In the genomic region with DNA sequence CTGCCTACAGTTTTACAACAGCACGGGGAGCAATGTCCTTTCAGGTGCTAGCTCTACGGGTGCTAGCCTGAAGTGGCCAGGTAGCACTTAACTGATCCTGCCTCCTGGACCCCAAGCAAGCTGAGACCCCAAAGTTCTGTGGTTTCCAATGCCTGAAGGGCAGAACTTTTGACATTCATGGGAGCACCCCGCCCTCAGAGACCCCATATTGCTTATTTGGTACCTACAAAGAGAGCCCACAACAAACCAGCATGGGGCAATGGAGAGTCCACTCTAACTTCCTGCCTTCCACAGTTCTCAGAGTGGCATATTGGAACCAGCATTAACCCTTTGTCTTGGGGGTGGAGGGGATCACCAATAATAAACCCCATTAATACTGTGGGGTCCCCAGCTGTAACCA, we compare ENCODE assay signal across 27 mouse cellular contexts. TPM values are rescaled to one million over a fixed set of nuclear protein-coding genes. Genes with fewer than 3 reads are reported as not detected.
DNase-seq lines count a peak whose midpoint lies in the region; TF ChIP-seq lines count a peak whose summit lies in the region.
"Had no signal": no experiment of that assay in that cellular context is flagged by ENCODE, and none has a peak within 500 bp of the region (broad histone marks: within the 10 kb centered on the region; RNA-seq: fewer than 3 reads in every experiment).

No protein-coding gene starts in this region.

- TF ChIP-seq CTCF in left cerebral cortex, adult 2 months (IDR thresholded peaks at IDR 0.05), result no peak

- peak; percentile 14 to 23 for DNase-seq in cerebellum, postnatal 4 days (ENCODE audit: low spot score in 2 of 2)
- no peak for DNase-seq in cerebellum, adult 9-11 months
- peak; percentile 12 for DNase-seq in gastrocnemius, postnatal 10 days
- DNase-seq in gastrocnemius, postnatal 14 days, result no peak
- DNase-seq in left cerebral cortex, adult 2 months (ENCODE audit: extremely low spot score in 1 of 2, low spot score in 2 of 2), result peak; percentile 10 to 18
- DNase-seq in left cerebral cortex, adult 8-10 months (ENCODE audit: low spot score in 2 of 2), result no peak
- DNase-seq in thymus, postnatal 14 days, result peak; percentile 18
- no peak for DNase-seq in thymus, postnatal 36 days
- DNase-seq: adrenal gland, postnatal 25 days; cerebellum, adult 9-10 months; heart, postnatal 4 days; kidney, adult 9 months; liver; right cerebral cortex, postnatal 14 days; thymus, adult 2 months had no signal

- no peak overlapping the region for H3K4me3 ChIP-seq in left cerebral cortex, adult 2 months
- H3K4me3 ChIP-seq: forebrain, embryonic 13.5 days; heart, embryonic 15.5 days; hindbrain, embryonic 15.5 days; intestine, embryonic 15.5 days; limb, embryonic 10.5 days; liver, embryonic 15.5 days; lung, embryonic 15.5 days; megakaryocyte, embryonic 14.5 days; midbrain, embryonic 13.5 days; neural tube, embryonic 12.5 days; stomach, embryonic 15.5 days had no signal

- H3K27ac ChIP-seq in left cerebral cortex, adult 2 months, result no peak overlapping the region
- H3K27ac ChIP-seq: forebrain, embryonic 13.5 days; heart, embryonic 15.5 days; hindbrain, embryonic 15.5 days; intestine, embryonic 15.5 days; limb, embryonic 10.5 days; liver, embryonic 15.5 days; lung, embryonic 15.5 days; midbrain, embryonic 13.5 days; neural tube, embryonic 12.5 days; stomach, embryonic 15.5 days had no signal

- intact Hi-C loops in gastrocnemius, postnatal 14 days (cut with DNase I; ENCODE audit: low total_unique reads), result no loop called here
- intact Hi-C loops in left cerebral cortex, adult 2 months (cut with DNase I), result no loop called here

RNA-seq across cellular contexts. Expression of a gene that starts 4.1 kb away (rescaled TPM):
- total RNA-seq in gastrocnemius, postnatal 10 days (2021), result 10 to 100 TPM; 29.0 to 47.9 TPM
- total RNA-seq in gastrocnemius, postnatal 14 days (2021), result 10 to 100 TPM; 16.8 to 17.1 TPM
- 10 to 100 TPM; 45.8 to 47.2 TPM for total RNA-seq in left cerebral cortex, adult 2 months (2021)
- 10 to 100 TPM; 43.2 to 45.6 (median 45.5) TPM for total RNA-seq in left cerebral cortex, adult 8-10 months (2022)

RNA-seq across cellular contexts. Expression of a gene that starts 4.1 kb away (rescaled TPM):
- total RNA-seq in gastrocnemius, postnatal 10 days (2021), result not detected
- total RNA-seq in gastrocnemius, postnatal 14 days (2021), result not detected
- under 1 TPM; 0.23 to 0.26 TPM for total RNA-seq in left cerebral cortex, adult 2 months (2021)
- total RNA-seq in left cerebral cortex, adult 8-10 months (2022), result under 1 TPM; 0.08 to 0.28 (median 0.16) TPM
- total RNA-seq: adrenal gland, postnatal 25 days; granulocyte monocyte progenitor cell, adult 5-6 weeks; heart, postnatal 4 days had no signal

RNA-seq across cellular contexts. Expression of a gene that starts 46.5 kb away (rescaled TPM):
- total RNA-seq in gastrocnemius, postnatal 10 days (2021), result under 1 TPM in 1 of 2 experiments, not detected in 1; 0.34 TPM
- not detected for total RNA-seq in gastrocnemius, postnatal 14 days (2021)
- total RNA-seq in left cerebral cortex, adult 2 months (2021), result under 1 TPM in 1 of 2 experiments, not detected in 1; 0.19 TPM
- total RNA-seq in left cerebral cortex, adult 8-10 months (2022), result under 1 TPM in 3 of 4 experiments, not detected in 1; 0.07 to 0.40 (median 0.18) TPM

Comparison
In these comparisons a context has a peak if more than half of its experiments do, and no peak if none do; other contexts are left out.
1. DNase-seq: peak in cerebellum, postnatal 4 days (2 of 2), gastrocnemius, postnatal 10 days (single experiment), left cerebral cortex, adult 2 months (2 of 2) and thymus, postnatal 14 days (single experiment); none in cerebellum, adult 9-11 months (single experiment), gastrocnemius, postnatal 14 days (single experiment), left cerebral cortex, adult 8-10 months (0 of 2) and thymus, postnatal 36 days (0 of 2).